Mouse (Mus musculus) layer of hippocampus, postnatal 10 days (tissue): Measurements from ENCODE around the gene Pigb. TPM values are rescaled to one million over a fixed set of nuclear protein-coding genes. Genes with fewer than 3 reads are reported as not detected.

Experiments used
- microRNA-seq, 2 experiments: library from miRNA; unstranded; fragments of <30 nt; microRNA quantifications; one replicate each; pipeline ENCODE4 v1.2.0; 2021
- total RNA-seq, 2 experiments: library from RNA; stranded (reverse); gene quantifications; 2 replicates each; pipeline ENCODE4 v1.2.3; 2021

Pigb gene
- total RNA-seq, 2 experiments from 2014 or later, result 14.9 to 16.4 TPM

Small RNA genes within 50 kb of the gene (microRNA-seq; reads per million reads assigned to microRNA genes)
- gene Gm27353, result 0 reads per million in 2 experiments

Other genes starting within 250 kb of the Pigb start
- gene Prtg, start 233.5 kb downstream of the Pigb start, total RNA-seq, result under 1 TPM; 0.56 to 0.80 TPM
- gene Pygo1, start 114.7 kb downstream of the Pigb start, total RNA-seq, result 10 to 100 TPM; 28.3 to 31.2 TPM
- 1 to 10 TPM; 2.6 to 3.4 TPM for gene Dyx1c1, start 81.6 kb downstream of the Pigb start, total RNA-seq
- gene Gm44503, start 81.5 kb downstream of the Pigb start, total RNA-seq, result not detected
- 1 to 10 TPM; 8.0 to 8.7 TPM for gene Ccpg1os, start 55.0 kb downstream of the Pigb start, total RNA-seq
- 100 to 1,000 TPM; 117 to 124 TPM for gene Ccpg1, start 54.9 kb downstream of the Pigb start, total RNA-seq
- gene Rab27a, start 4.5 kb upstream of the Pigb start, total RNA-seq, result 1 to 10 TPM; 7.1 to 8.7 TPM
- 1 to 10 TPM; 2.7 TPM for gene Khdc3, start 61.5 kb upstream of the Pigb start, total RNA-seq
- gene Gm20509, start 62.1 kb upstream of the Pigb start, total RNA-seq, result not detected
- 10 to 100 TPM; 61.8 to 63.0 TPM for gene Rsl24d1, start 73.0 kb upstream of the Pigb start, total RNA-seq